Mouse (Mus musculus) intestine, postnatal 0 days (tissue): ENCODE results near the gene Bbs1. TPM values are rescaled to one million over a fixed set of nuclear protein-coding genes. Genes with fewer than 3 reads are reported as not detected.
A peak's percentile ranks its signal among the peaks of the same experiment; 100 is the strongest.
"Not testable (repeated sequence)": the region's sequence is repeated elsewhere in the genome, so short reads cannot be mapped to it uniquely, and the experiment has no call there.

Experiments
- ATAC-seq: fragments of 200-750 bp; cut with Nextera tagmentation; 2 replicates; pipeline ENCODE4 v1.8.0; 2017; ENCODE audit warnings: mild to moderate bottlenecking, moderate TSS enrichment, moderate library complexity
- H3K27ac ChIP-seq: fragments of 300-500 bp; sonication (generic); 2 replicates; pipeline ENCODE4 v1.5.1; 2014; ENCODE audit warnings: mild to moderate bottlenecking, low read depth, low read length, moderate library complexity
- H3K27me3 ChIP-seq: fragments of 300-500 bp; sonication (generic); replicated peaks from 2 replicates; pipeline ENCODE4 v1.6.1; 2014; ENCODE audit warnings: low read length, mixed read lengths; ENCODE audit not compliant: control insufficient read depth, insufficient read depth
- H3K36me3 ChIP-seq: fragments of 300-500 bp; sonication (generic); 2 replicates; pipeline ENCODE4 v1.6.1; 2014; ENCODE audit warnings: mild to moderate bottlenecking, moderate library complexity; ENCODE audit not compliant: control insufficient read depth, insufficient read depth
- H3K4me1 ChIP-seq: fragments of 300-500 bp; sonication (generic); replicated peaks from 2 replicates; pipeline ENCODE4 v1.6.1; 2014; ENCODE audit warnings: antibody characterized with exemption, low read length, mixed read lengths; ENCODE audit not compliant: control insufficient read depth, insufficient read depth
- H3K4me2 ChIP-seq: fragments of 300-500 bp; sonication (generic); replicated peaks from 2 replicates; pipeline ENCODE4 v1.6.1; 2014; ENCODE audit warnings: low read depth, mild to moderate bottlenecking, moderate library complexity
- H3K4me3 ChIP-seq: fragments of 300-500 bp; sonication (generic); 2 replicates; pipeline ENCODE4 v1.5.1; 2014; ENCODE audit warnings: low read depth, low read length
- H3K9ac ChIP-seq: fragments of 300-500 bp; sonication (generic); 2 replicates; pipeline ENCODE4 v1.6.1; 2014; ENCODE audit warnings: mild to moderate bottlenecking, low read depth, low read length
- H3K9me3 ChIP-seq: fragments of 300-500 bp; sonication (generic); 2 replicates; pipeline ENCODE4 v1.6.1; 2016; ENCODE audit warnings: mixed run types; ENCODE audit not compliant: control insufficient read depth
- CTCF ChIP-seq: sonication (generic); IDR thresholded peaks from 2 replicates; pipeline ENCODE4 v1.5.1; 2016; ENCODE audit warnings: low read depth, mild to moderate bottlenecking, control low read depth, antibody characterized with exemption, moderate library complexity
- WGBS: fragments of 180-500 bp; shearing (Covaris S2); extraction: QIAGEN DNeasy Blood & Tissue Kit; methylation state at CpG from one replicate; pipeline ENCODE4 v1.1.7; 2014; 5-methylcytosine and 5-hydroxymethylcytosine counted together
- polyA plus RNA-seq: library from polyadenylated mRNA; unstranded; fragments of >200 nt; fragmentation: Nextera tagmentation; extraction: Ambion mirVana; gene quantifications from 2 replicates; pipeline ENCODE4 v1.2.1, GENCODE M21; 2015

Bbs1 gene
- polyA plus RNA-seq, 1 experiment from 2014 or later: 0.98 TPM

DNA sequence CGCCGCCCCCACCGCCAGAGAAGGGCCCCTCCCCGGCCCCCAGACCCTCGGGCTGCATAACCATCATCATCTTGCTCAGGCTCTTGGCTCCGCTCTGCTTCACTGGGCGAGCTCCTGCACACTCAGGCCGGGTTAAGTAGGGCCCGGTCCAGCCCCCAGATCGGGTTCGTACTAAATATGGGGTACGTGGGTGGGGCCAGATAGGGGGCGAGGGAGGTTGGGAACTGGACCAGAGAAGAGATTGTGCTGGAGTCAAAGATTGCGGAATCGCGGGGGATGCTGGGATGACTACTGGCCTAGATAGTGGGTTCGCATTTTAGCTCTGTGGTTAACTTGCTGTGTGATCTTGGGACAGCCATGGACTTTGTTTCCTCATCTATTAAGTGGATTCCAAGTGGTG lies 28.6 kb downstream of the Bbs1 start, which contains the start of gene Actn3:
Actn3 (minus strand) TSS at position 125 of the 400 bp plus-strand sequence.
- WGBS: 1% methylated on average over 17 of the region's 17 CpGs
- Histone ChIP-seq H3K27me3 (0 out of 2 replicates have a peak, but pooled peaks cover 4% of the 10 kb centered on the region), H3K4me1 (peaks cover 5% of the 10 kb centered on the region; the same call in 1 of the 2 replicates), H3K27ac (no peak within 1 kb of the TSS; the same call in 1 of the 2 replicates), H3K36me3 (0 out of 2 replicates have a peak, but pooled peaks cover 3% of the 10 kb centered on the region), H3K4me2 (peak within 1 kb of the TSS; percentile 86), H3K9ac (peak within 1 kb of the TSS; percentile 76), H3K4me3 (peak within 1 kb of the TSS; percentile 82), H3K9me3 (no peaks in the 10 kb centered on the region)
- TF ChIP-seq CTCF: no peak; the same call in 1 of the 2 replicates
- peak; percentile 9; the same call in 1 of the 2 replicates for ATAC-seq

DNA sequence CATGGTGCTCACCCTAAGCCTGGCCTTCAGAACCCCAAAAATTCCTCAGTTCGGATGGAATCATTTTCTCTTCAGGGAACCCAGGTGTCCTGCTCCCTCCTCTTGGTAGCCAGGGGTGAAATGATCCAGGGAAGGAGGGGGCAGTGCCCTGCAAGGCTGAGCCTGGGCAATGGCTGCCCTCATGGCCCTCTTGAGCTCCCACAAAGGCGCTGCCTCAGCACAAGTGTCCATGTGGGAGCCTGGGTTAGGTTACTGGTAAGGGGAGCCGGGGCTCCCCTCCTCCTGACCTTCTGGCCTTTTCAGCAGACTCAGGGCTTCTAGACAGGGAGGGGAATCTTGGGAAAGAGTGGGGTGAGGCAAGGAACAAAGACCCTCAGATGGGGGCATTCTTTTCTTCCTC lies 29.7 kb downstream of the Bbs1 start:
- TF ChIP-seq CTCF: no peak
- Histone ChIP-seq H3K4me3 (no peak overlapping the region), H3K9ac (no peak overlapping the region), H3K4me1 (peaks cover 5% of the 10 kb centered on the region; the same call in 1 of the 2 replicates), H3K36me3 (no peaks in the 10 kb centered on the region), H3K4me2 (no peak overlapping the region), H3K9me3 (no peaks in the 10 kb centered on the region), H3K27ac (no peak overlapping the region), H3K27me3 (0 out of 2 replicates have a peak, but pooled peaks cover 4% of the 10 kb centered on the region)
- 83% methylated on average over 3 of the region's 3 CpGs for WGBS
- no peak for ATAC-seq

DNA sequence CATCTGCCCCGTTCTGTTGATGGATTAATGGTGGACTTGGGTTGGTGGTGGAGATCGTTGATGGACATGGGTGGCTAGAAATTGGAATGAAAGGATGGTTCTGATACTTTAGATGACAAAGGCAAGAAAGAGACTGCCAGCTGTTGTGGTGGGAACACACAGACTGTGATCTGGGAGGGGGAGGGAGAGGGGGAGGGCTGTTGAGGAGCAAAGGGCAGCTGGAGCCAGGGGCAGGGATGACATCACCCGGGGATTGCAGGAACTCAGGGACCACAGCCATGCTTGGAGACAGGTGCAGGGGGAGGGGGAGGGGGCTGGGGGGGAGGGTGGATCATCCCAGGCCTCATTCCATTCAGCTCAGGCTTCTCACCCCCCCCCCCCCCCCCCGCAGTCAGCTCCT lies 30.2 kb downstream of the Bbs1 start:
- Histone ChIP-seq H3K4me1 (peaks cover 5% of the 10 kb centered on the region; the same call in 1 of the 2 replicates), H3K4me2 (no peak overlapping the region), H3K4me3 (no peak overlapping the region), H3K36me3 (no peaks in the 10 kb centered on the region), H3K9ac (no peak overlapping the region), H3K27ac (no peak overlapping the region), H3K9me3 (no peaks in the 10 kb centered on the region), H3K27me3 (0 out of 2 replicates have a peak, but pooled peaks cover 4% of the 10 kb centered on the region)
- 60% methylated on average over 3 of the region's 4 CpGs for WGBS
- TF ChIP-seq CTCF: no peak
- no peak for ATAC-seq

DNA sequence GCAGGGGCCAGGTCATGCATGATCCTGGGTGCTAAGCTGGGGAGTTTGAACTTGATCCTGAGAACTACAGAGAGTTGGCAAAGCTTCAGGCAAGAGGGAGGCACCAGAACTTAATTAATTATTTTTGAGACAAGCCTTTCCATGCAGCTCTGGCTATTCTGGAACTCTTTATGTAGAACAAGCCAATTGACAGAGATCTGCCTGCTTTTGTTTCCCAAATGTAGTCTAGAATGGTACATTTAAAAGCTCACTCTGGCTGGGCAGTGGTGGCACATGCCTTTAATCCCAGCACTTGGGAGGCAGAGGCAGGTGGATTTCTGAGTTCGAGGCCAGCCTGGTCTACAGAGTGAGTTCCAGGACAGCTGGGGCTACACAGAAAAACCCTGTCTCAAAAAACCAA lies 31.8 kb downstream of the Bbs1 start:
- not testable (repeated sequence) for H3K36me3 ChIP-seq, ATAC-seq, H3K27ac ChIP-seq, H3K4me2 ChIP-seq, H3K9ac ChIP-seq, H3K4me3 ChIP-seq, H3K27me3 ChIP-seq, H3K4me1 ChIP-seq, H3K9me3 ChIP-seq
- whole genome bisulfite sequencing: 79% methylated on average over 1 of the region's 1 CpGs

DNA sequence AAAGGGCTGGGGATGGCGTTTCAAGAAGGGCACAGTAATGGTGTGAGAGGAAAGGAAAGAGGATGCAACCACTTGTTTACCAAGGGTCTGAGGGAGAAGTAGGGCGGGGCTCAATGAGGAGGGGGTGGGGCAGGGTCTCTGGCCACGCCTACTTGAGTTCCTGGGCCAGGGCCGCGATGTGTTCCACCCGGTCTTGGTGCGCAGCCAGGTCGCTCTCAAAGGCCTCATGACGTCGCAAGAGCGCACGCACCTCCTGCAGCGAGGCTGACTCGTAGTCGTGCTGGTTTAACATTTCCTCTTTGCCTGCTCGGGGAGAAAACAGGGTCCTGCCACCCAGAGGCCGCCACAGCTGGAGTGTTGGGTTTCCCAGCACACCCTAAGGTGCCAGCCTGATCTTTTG lies 41.3 kb downstream of the Bbs1 start:
- no peak overlapping the region for H3K27ac ChIP-seq
- peaks cover 5% of the 10 kb centered on the region for H3K27me3 ChIP-seq
- peak overlapping the region; percentile 32; the same call in 1 of the 2 replicates for H3K4me2 ChIP-seq
- ATAC-seq: no peak
- no peak overlapping the region for H3K9ac ChIP-seq
- no peaks in the 10 kb centered on the region for H3K9me3 ChIP-seq
- 4% methylated on average over 16 of the region's 17 CpGs for WGBS
- H3K4me3 ChIP-seq: no peak overlapping the region
- H3K4me1 ChIP-seq: no peaks in the 10 kb centered on the region
- H3K36me3 ChIP-seq: no peaks in the 10 kb centered on the region
- TF ChIP-seq CTCF: 0 out of 2 replicates have a peak, but pooled peaks have one; percentile 3

DNA sequence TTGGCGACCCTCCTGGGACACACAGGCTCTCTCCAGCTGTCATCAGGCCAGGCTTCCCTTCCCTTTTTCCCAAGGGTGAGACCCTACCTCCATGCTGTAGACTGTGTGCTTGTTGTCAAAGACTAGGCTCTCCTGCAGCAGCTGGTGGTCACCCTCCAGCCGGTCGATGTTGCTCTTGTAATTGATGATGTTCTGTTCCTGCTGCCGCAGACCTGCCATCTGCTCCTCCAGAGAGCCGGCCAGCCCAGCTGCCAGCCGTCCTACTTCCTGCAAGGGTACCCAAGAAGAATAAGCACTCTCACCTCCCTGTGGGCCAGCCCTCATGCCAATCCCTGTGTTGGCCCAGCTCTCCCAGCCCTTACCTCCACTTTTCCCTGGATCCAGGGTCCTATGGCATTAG lies 43.4 kb downstream of the Bbs1 start:
- Histone ChIP-seq H3K9me3 (no peaks in the 10 kb centered on the region), H3K4me2 (no peak overlapping the region), H3K36me3 (no peaks in the 10 kb centered on the region), H3K9ac (no peak overlapping the region), H3K4me1 (no peaks in the 10 kb centered on the region), H3K27ac (no peak overlapping the region), H3K27me3 (peaks cover 5% of the 10 kb centered on the region), H3K4me3 (no peak overlapping the region)
- ATAC-seq: no peak
- 65% methylated on average over 6 of the region's 6 CpGs for WGBS
- TF ChIP-seq CTCF: no peak
